Mouse (Mus musculus) heart, embryonic 12.5 days (tissue): ENCODE data around the gene Tmem259. TPM values are rescaled to one million over a fixed set of nuclear protein-coding genes. Genes with fewer than 3 reads are reported as not detected.

Source experiments
- ATAC-seq: fragments of 200-750 bp; cut with Nextera tagmentation; 2 replicates; pipeline ENCODE4 v1.8.0; 2017; ENCODE audit warnings: moderate TSS enrichment, moderate library complexity; ENCODE audit not compliant: insufficient number of reproducible peaks, low FRiP score
- H3K27ac ChIP-seq: fragments of 300-500 bp; sonication (generic); 2 replicates; pipeline ENCODE4 v1.5.1; 2016; ENCODE audit warnings: mild to moderate bottlenecking, moderate library complexity; ENCODE audit not compliant: poor library complexity, severe bottlenecking
- H3K27me3 ChIP-seq: fragments of 300-500 bp; sonication (generic); replicated peaks from 2 replicates; pipeline ENCODE4 v1.6.1; 2016; ENCODE audit warnings: mild to moderate bottlenecking, moderate library complexity
- H3K36me3 ChIP-seq: fragments of 300-500 bp; sonication (generic); 2 replicates; pipeline ENCODE4 v1.6.1; 2016; ENCODE audit warnings: mild to moderate bottlenecking, moderate library complexity
- H3K4me1 ChIP-seq: fragments of 300-500 bp; sonication (generic); replicated peaks from 2 replicates; pipeline ENCODE4 v1.6.1; 2016; ENCODE audit warnings: mild to moderate bottlenecking
- H3K4me2 ChIP-seq: fragments of 300-500 bp; sonication (generic); 2 replicates; pipeline ENCODE4 v1.6.1; 2016; ENCODE audit warnings: mild to moderate bottlenecking, moderate library complexity
- H3K4me3 ChIP-seq: fragments of 300-500 bp; sonication (generic); 2 replicates; pipeline ENCODE4 v1.5.1; 2016; ENCODE audit warnings: mild to moderate bottlenecking
- H3K9ac ChIP-seq: fragments of 300-500 bp; sonication (generic); 2 replicates; pipeline ENCODE4 v1.6.1; 2016; ENCODE audit warnings: mild to moderate bottlenecking, moderate library complexity
- H3K9me3 ChIP-seq: fragments of 300-500 bp; sonication (generic); replicated peaks from 2 replicates; pipeline ENCODE4 v1.6.1; 2016; ENCODE audit warnings: mild to moderate bottlenecking, moderate library complexity
- WGBS: fragments of 180-500 bp; shearing (Covaris S2); methylation state at CpG from one replicate; pipeline ENCODE4 v1.1.7; 2016; 5-methylcytosine and 5-hydroxymethylcytosine counted together
- polyA plus RNA-seq: library from polyadenylated mRNA; unstranded; fragments of >200 nt; fragmentation: Nextera tagmentation; extraction: Ambion mirVana; gene quantifications from 2 replicates; pipeline ENCODE4 v1.2.1, GENCODE M21; 2016

The Tmem259 gene
- polyA plus RNA-seq, 1 experiment from 2014 or later, result 20.8 TPM

GRCm38 (mm10) chr10:79926491-79927323, 57.4 kb downstream of the Tmem259 start, which contains the start of gene Arid3a:
Gene Arid3a, plus strand, starts transcription at chr10:79927043.
- H3K4me1 ChIP-seq, result peaks cover 45% of the 10 kb centered on the region
- H3K9ac ChIP-seq, result peak within 1 kb of the TSS; percentile 96
- H3K4me2 ChIP-seq, result peak within 1 kb of the TSS; percentile 80
- H3K27ac ChIP-seq, result peak within 1 kb of the TSS; percentile 98
- peaks cover 22% of the 10 kb centered on the region for H3K27me3 ChIP-seq
- ATAC-seq, result peak; percentile 84
- H3K9me3 ChIP-seq, result no peaks in the 10 kb centered on the region
- peak within 1 kb of the TSS; percentile 94 for H3K4me3 ChIP-seq
- under 1% methylated on average over 63 of the region's 63 CpGs for WGBS
- peaks cover 16% of the 10 kb centered on the region for H3K36me3 ChIP-seq

GRCm38 (mm10) chr10:79925785-79926490, 58.2 kb downstream of the Tmem259 start:
- peaks cover 8% of the 10 kb centered on the region for H3K36me3 ChIP-seq
- ATAC-seq, result no peak
- peak overlapping the region; percentile 94 for H3K4me3 ChIP-seq
- H3K9me3 ChIP-seq, result no peaks in the 10 kb centered on the region
- H3K27ac ChIP-seq, result peak overlapping the region; percentile 98
- H3K9ac ChIP-seq, result peak overlapping the region; percentile 96
- peaks cover 46% of the 10 kb centered on the region for H3K4me1 ChIP-seq
- H3K4me2 ChIP-seq, result peak overlapping the region; percentile 80
- WGBS, result 10% methylated on average over 14 of the region's 15 CpGs
- peaks cover 29% of the 10 kb centered on the region for H3K27me3 ChIP-seq

DNA sequence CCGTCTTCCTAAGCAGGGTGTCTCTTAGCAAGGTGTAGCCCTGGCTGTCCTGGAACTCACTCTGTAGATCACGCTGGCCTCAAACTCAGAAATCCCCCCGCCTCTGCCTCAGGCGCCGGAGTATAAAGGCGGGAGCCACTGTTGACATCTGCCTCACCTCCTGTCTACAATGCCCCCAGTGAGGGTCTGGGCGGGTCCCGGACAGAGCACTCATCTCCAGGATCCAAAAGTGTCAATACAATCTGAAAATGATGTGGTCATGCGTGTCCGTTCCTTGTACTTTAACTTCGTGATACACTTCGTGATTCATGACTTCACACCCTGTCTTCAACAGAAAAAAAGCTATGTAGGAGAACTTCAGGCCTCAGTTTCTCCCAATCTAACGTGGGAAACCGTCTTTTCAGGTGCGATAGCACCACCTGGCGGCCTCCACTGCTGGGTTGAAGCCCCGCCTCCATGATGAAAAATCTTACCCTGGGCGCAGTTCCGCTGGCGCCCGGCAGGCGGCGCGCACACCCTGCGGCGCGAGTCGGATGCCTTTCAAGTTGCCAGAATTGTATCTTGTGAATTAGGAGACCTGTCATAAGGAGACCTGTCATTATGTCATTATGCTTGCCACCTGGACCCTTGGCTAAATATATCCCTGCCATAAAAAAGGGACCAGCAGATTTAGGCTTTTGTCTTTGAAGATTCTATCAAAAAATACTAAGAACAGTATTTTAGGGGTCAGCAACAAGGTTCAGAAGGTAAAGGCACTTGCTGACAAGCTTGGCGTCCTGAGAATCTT, 58.9 kb downstream of the Tmem259 start:
- WGBS, result 11% methylated on average over 29 of the region's 29 CpGs
- Histone ChIP-seq H3K27me3 (peaks cover 37% of the 10 kb centered on the region), H3K4me2 (peak overlapping the region; percentile 80), H3K9me3 (no peaks in the 10 kb centered on the region), H3K4me3 (peak overlapping the region; percentile 94; the same call in 1 of the 2 replicates), H3K4me1 (peaks cover 44% of the 10 kb centered on the region), H3K36me3 (0 out of 2 replicates have a peak, but pooled peaks cover under 1% of the 10 kb centered on the region), H3K27ac (0 out of 2 replicates have a peak overlapping the region, but pooled peaks have one; percentile 98), H3K9ac (peak overlapping the region; percentile 96; the same call in 1 of the 2 replicates)
- no peak for ATAC-seq

Other genes with a start within 250 kb of the Tmem259 start
- 35.4 and 35.9 TPM in 2 replicates for gene Polrmt, start 237.7 kb downstream of the Tmem259 start, polyA plus RNA-seq
- 0.22 and 0.38 TPM in 2 replicates for gene Fgf22, start 229.3 kb downstream of the Tmem259 start, polyA plus RNA-seq
- 78.7 and 78.9 TPM in 2 replicates for gene Rnf126, start 217.4 kb downstream of the Tmem259 start, polyA plus RNA-seq
- 21.1 and 21.9 TPM in 2 replicates for gene Fstl3, start 207.1 kb downstream of the Tmem259 start, polyA plus RNA-seq
- 0.24 TPM in 1 of 2 replicates, not detected in the other for gene Prss57, start 193.4 kb downstream of the Tmem259 start, polyA plus RNA-seq
- 72.4 and 80.8 TPM in 2 replicates for gene Palm, start 190.8 kb downstream of the Tmem259 start, polyA plus RNA-seq
- gene Misp, start 163.3 kb downstream of the Tmem259 start, polyA plus RNA-seq, result 0.40 and 0.60 TPM in 2 replicates
- 139 and 142 TPM in 2 replicates for gene Ptbp1, start 129.9 kb downstream of the Tmem259 start, polyA plus RNA-seq
- gene Prtn3, start 109.9 kb downstream of the Tmem259 start, polyA plus RNA-seq, result 1.8 and 2.0 TPM in 2 replicates
- 14.2 and 15.5 TPM in 2 replicates for gene Plppr3, start 109.7 kb downstream of the Tmem259 start, polyA plus RNA-seq
- gene Elane, start 98.1 kb downstream of the Tmem259 start, polyA plus RNA-seq, result 0.47 TPM in 1 of 2 replicates, not detected in the other
- not detected in 2 replicates for gene Cfd, start 93.5 kb downstream of the Tmem259 start, polyA plus RNA-seq
- gene Med16, start 75.4 kb downstream of the Tmem259 start, polyA plus RNA-seq, result 48.3 and 50.1 TPM in 2 replicates
- 16.8 and 19.3 TPM in 2 replicates for gene Gm26602, start 73.5 kb downstream of the Tmem259 start, polyA plus RNA-seq
- 0.45 and 0.55 TPM in 2 replicates for gene Kiss1r, start 67.4 kb downstream of the Tmem259 start, polyA plus RNA-seq
- 92.8 and 97.3 TPM in 2 replicates for gene R3hdm4, start 63.1 kb downstream of the Tmem259 start, polyA plus RNA-seq
- gene Arid3a, start 57.3 kb downstream of the Tmem259 start, polyA plus RNA-seq, result 6.3 and 8.3 TPM in 2 replicates
- gene Wdr18, start 24.2 kb downstream of the Tmem259 start, polyA plus RNA-seq, result 78.8 and 89.6 TPM in 2 replicates
- gene Grin3b, start 13.6 kb downstream of the Tmem259 start, polyA plus RNA-seq, result 0.12 and 0.29 TPM in 2 replicates
- gene Cnn2, start 4.3 kb upstream of the Tmem259 start, polyA plus RNA-seq, result 302 and 307 TPM in 2 replicates
- 4.5 and 5.1 TPM in 2 replicates for gene Abca7, start 12.2 kb upstream of the Tmem259 start, polyA plus RNA-seq
- 7.5 and 8.5 TPM in 2 replicates for gene Arhgap45, start 32.3 kb upstream of the Tmem259 start, polyA plus RNA-seq
- gene Polr2e, start 55.5 kb upstream of the Tmem259 start, polyA plus RNA-seq, result 132 and 135 TPM in 2 replicates
- gene Gpx4, start 62.8 kb upstream of the Tmem259 start, polyA plus RNA-seq, result 677 and 717 TPM in 2 replicates
- 13.0 and 14.6 TPM in 2 replicates for gene Sbno2, start 121.2 kb upstream of the Tmem259 start, polyA plus RNA-seq
- 10.8 and 13.8 TPM in 2 replicates for gene Stk11, start 131.5 kb upstream of the Tmem259 start, polyA plus RNA-seq
- gene Atp5d, start 154.3 kb upstream of the Tmem259 start, polyA plus RNA-seq, result 827 and 861 TPM in 2 replicates
- gene Cbarp, start 156.5 kb upstream of the Tmem259 start, polyA plus RNA-seq, result 1.7 and 3.6 TPM in 2 replicates
- gene Midn, start 163.9 kb upstream of the Tmem259 start, polyA plus RNA-seq, result 25.9 and 28.9 TPM in 2 replicates
- 110 and 118 TPM in 2 replicates for gene Cirbp, start 181.7 kb upstream of the Tmem259 start, polyA plus RNA-seq
- 10.4 and 11.7 TPM in 2 replicates for gene 1600002K03Rik, start 188.6 kb upstream of the Tmem259 start, polyA plus RNA-seq
- gene Efna2, start 195.2 kb upstream of the Tmem259 start, polyA plus RNA-seq, result 16.6 and 17.2 TPM in 2 replicates
- 43.0 and 45.9 TPM in 2 replicates for gene Mum1, start 242.1 kb upstream of the Tmem259 start, polyA plus RNA-seq